Mouse (Mus musculus) liver, embryonic 12.5 days (tissue): ENCODE results near the gene Nfyc. TPM values are rescaled to one million over a fixed set of nuclear protein-coding genes. Genes with fewer than 3 reads are reported as not detected.

Experiments used
- ATAC-seq: fragments of 200-750 bp; cut with Nextera tagmentation; 2 replicates; pipeline ENCODE4 v1.8.0; 2017; ENCODE audit warnings: moderate number of reproducible peaks, mild to moderate bottlenecking, moderate library complexity
- H3K27ac ChIP-seq: fragments of 300-500 bp; sonication (generic); 2 replicates; pipeline ENCODE4 v1.5.1; 2016; ENCODE audit warnings: mild to moderate bottlenecking
- H3K27me3 ChIP-seq: fragments of 300-500 bp; sonication (generic); replicated peaks from 2 replicates; pipeline ENCODE4 v1.6.1; 2016; ENCODE audit warnings: mild to moderate bottlenecking, moderate library complexity
- H3K36me3 ChIP-seq: fragments of 300-500 bp; sonication (generic); 2 replicates; pipeline ENCODE4 v1.6.1; 2016; ENCODE audit warnings: mild to moderate bottlenecking, moderate library complexity
- H3K4me1 ChIP-seq: fragments of 300-500 bp; sonication (generic); 2 replicates; pipeline ENCODE4 v1.6.1; 2016
- H3K4me2 ChIP-seq: fragments of 300-500 bp; sonication (generic); 2 replicates; pipeline ENCODE4 v1.6.1; 2016; ENCODE audit warnings: mild to moderate bottlenecking, moderate library complexity
- H3K4me3 ChIP-seq: fragments of 300-500 bp; sonication (generic); 2 replicates; pipeline ENCODE4 v1.5.1; 2016; ENCODE audit warnings: mild to moderate bottlenecking, moderate library complexity
- H3K9ac ChIP-seq: fragments of 300-500 bp; sonication (generic); 2 replicates; pipeline ENCODE4 v1.6.1; 2016; ENCODE audit warnings: mild to moderate bottlenecking, moderate library complexity
- H3K9me3 ChIP-seq: fragments of 300-500 bp; sonication (generic); replicated peaks from 2 replicates; pipeline ENCODE4 v1.6.1; 2016; ENCODE audit warnings: mild to moderate bottlenecking, moderate library complexity
- WGBS: fragments of 180-500 bp; shearing (Covaris S2); methylation state at CpG from one replicate; pipeline ENCODE4 v1.1.7; 2016; ENCODE audit not compliant: insufficient replicate concordance; 5-methylcytosine and 5-hydroxymethylcytosine counted together
- polyA plus RNA-seq: library from polyadenylated mRNA; unstranded; fragments of >200 nt; fragmentation: Nextera tagmentation; extraction: Ambion mirVana; gene quantifications from 2 replicates; pipeline ENCODE4 v1.2.1, GENCODE M21; 2016

The Nfyc gene
- polyA plus RNA-seq, 1 experiment from 2014 or later: 64.2 TPM

- H3K4me1 ChIP-seq: peaks cover 18% of the 10 kb centered on the region
- no peak overlapping the region for H3K4me2 ChIP-seq
- no peak for ATAC-seq
- H3K36me3 ChIP-seq: no peaks in the 10 kb centered on the region
- no peaks in the 10 kb centered on the region for H3K9me3 ChIP-seq
- H3K4me3 ChIP-seq: no peak overlapping the region
- peaks cover 95% of the 10 kb centered on the region for H3K27me3 ChIP-seq
- no peak overlapping the region for H3K9ac ChIP-seq
- no peak overlapping the region for H3K27ac ChIP-seq
- WGBS: 51% methylated on average over 11 of the region's 11 CpGs
Measured at GRCm38 (mm10) chr4:120727842-120728241, 103.5 kb downstream of the Nfyc start.

GRCm38 (mm10) chr4:120726174-120726573, 105.2 kb downstream of the Nfyc start:
- H3K4me3 ChIP-seq: no peak overlapping the region
- H3K4me1 ChIP-seq: peaks cover 12% of the 10 kb centered on the region
- H3K9me3 ChIP-seq: no peaks in the 10 kb centered on the region
- H3K4me2 ChIP-seq: no peak overlapping the region
- 58% methylated on average over 4 of the region's 4 CpGs for WGBS
- no peak for ATAC-seq
- H3K27ac ChIP-seq: no peak overlapping the region
- H3K36me3 ChIP-seq: no peaks in the 10 kb centered on the region
- peaks cover 90% of the 10 kb centered on the region for H3K27me3 ChIP-seq
- no peak overlapping the region for H3K9ac ChIP-seq

GRCm38 (mm10) chr4:120725516-120726090, 105.8 kb downstream of the Nfyc start:
- no peak overlapping the region for H3K27ac ChIP-seq
- no peaks in the 10 kb centered on the region for H3K9me3 ChIP-seq
- ATAC-seq: no peak
- H3K4me1 ChIP-seq: peaks cover 6% of the 10 kb centered on the region
- H3K9ac ChIP-seq: no peak overlapping the region
- WGBS: 38% methylated on average over 5 of the region's 5 CpGs
- H3K27me3 ChIP-seq: peaks cover 91% of the 10 kb centered on the region
- H3K4me2 ChIP-seq: no peak overlapping the region
- no peaks in the 10 kb centered on the region for H3K36me3 ChIP-seq
- no peak overlapping the region for H3K4me3 ChIP-seq

GRCm38 (mm10) chr4:120721574-120721973, 109.8 kb downstream of the Nfyc start:
- no peaks in the 10 kb centered on the region for H3K36me3 ChIP-seq
- H3K27me3 ChIP-seq: peaks cover 86% of the 10 kb centered on the region
- H3K27ac ChIP-seq: no peak overlapping the region
- no peak for ATAC-seq
- 51% methylated on average over 2 of the region's 2 CpGs for WGBS
- no peaks in the 10 kb centered on the region for H3K9me3 ChIP-seq
- no peak overlapping the region for H3K4me2 ChIP-seq
- no peak overlapping the region for H3K9ac ChIP-seq
- H3K4me3 ChIP-seq: no peak overlapping the region
- H3K4me1 ChIP-seq: peaks cover 3% of the 10 kb centered on the region

- Histone ChIP-seq H3K27ac (no peak overlapping the region), H3K4me2 (no peak overlapping the region), H3K9ac (no peak overlapping the region), H3K4me1 (peaks cover 17% of the 10 kb centered on the region), H3K9me3 (no peaks in the 10 kb centered on the region), H3K4me3 (no peak overlapping the region), H3K27me3 (peaks cover 89% of the 10 kb centered on the region), H3K36me3 (no peaks in the 10 kb centered on the region)
- no peak for ATAC-seq
- 28% methylated on average over 5 of the region's 5 CpGs for WGBS
Measured at GRCm38 (mm10) chr4:120719152-120719551, 112.2 kb downstream of the Nfyc start.

GRCm38 (mm10) chr4:120717591-120717990, 113.8 kb downstream of the Nfyc start:
- no peak overlapping the region for H3K4me2 ChIP-seq
- H3K4me1 ChIP-seq: peaks cover 22% of the 10 kb centered on the region
- no peaks in the 10 kb centered on the region for H3K36me3 ChIP-seq
- H3K27me3 ChIP-seq: peaks cover 89% of the 10 kb centered on the region
- H3K9ac ChIP-seq: no peak overlapping the region
- H3K4me3 ChIP-seq: no peak overlapping the region
- H3K9me3 ChIP-seq: no peaks in the 10 kb centered on the region
- ATAC-seq: no peak
- H3K27ac ChIP-seq: no peak overlapping the region
- WGBS: 61% methylated on average over 8 of the region's 8 CpGs

GRCm38 (mm10) chr4:120716765-120717164, 114.6 kb downstream of the Nfyc start:
- H3K4me3 ChIP-seq: peak overlapping the region; percentile 44
- no peak for ATAC-seq
- no peak overlapping the region for H3K9ac ChIP-seq
- H3K27me3 ChIP-seq: peaks cover 94% of the 10 kb centered on the region
- WGBS: 21% methylated on average over 12 of the region's 12 CpGs
- H3K36me3 ChIP-seq: no peaks in the 10 kb centered on the region
- H3K27ac ChIP-seq: no peak overlapping the region
- peak overlapping the region; percentile 70 for H3K4me2 ChIP-seq
- no peaks in the 10 kb centered on the region for H3K9me3 ChIP-seq
- H3K4me1 ChIP-seq: peaks cover 22% of the 10 kb centered on the region

GRCm38 (mm10) chr4:120716141-120716571, 115.2 kb downstream of the Nfyc start:
- Histone ChIP-seq H3K4me3 (peak overlapping the region; percentile 44), H3K4me1 (peaks cover 22% of the 10 kb centered on the region), H3K9me3 (no peaks in the 10 kb centered on the region), H3K27me3 (peaks cover 94% of the 10 kb centered on the region), H3K4me2 (peak overlapping the region; percentile 70), H3K9ac (no peak overlapping the region), H3K27ac (no peak overlapping the region), H3K36me3 (no peaks in the 10 kb centered on the region)
- ATAC-seq: peak; percentile 80
- 4% methylated on average over 12 of the region's 12 CpGs for WGBS

GRCm38 (mm10) chr4:120713856-120714497, 117.4 kb downstream of the Nfyc start:
- Histone ChIP-seq H3K9ac (no peak overlapping the region), H3K27ac (no peak overlapping the region), H3K4me2 (no peak overlapping the region), H3K4me3 (no peak overlapping the region), H3K9me3 (no peaks in the 10 kb centered on the region), H3K4me1 (peaks cover 22% of the 10 kb centered on the region), H3K27me3 (peaks cover 100% of the 10 kb centered on the region), H3K36me3 (no peaks in the 10 kb centered on the region)
- peak; percentile 58 for ATAC-seq
- WGBS: 53% methylated on average over 6 of the region's 6 CpGs

- 86% methylated on average over 6 of the region's 6 CpGs for WGBS
- no peak for ATAC-seq
- no peaks in the 10 kb centered on the region for H3K36me3 ChIP-seq
- no peak overlapping the region for H3K9ac ChIP-seq
- H3K27me3 ChIP-seq: peaks cover 100% of the 10 kb centered on the region
- no peak overlapping the region for H3K27ac ChIP-seq
- no peak overlapping the region for H3K4me3 ChIP-seq
- H3K4me1 ChIP-seq: peaks cover 22% of the 10 kb centered on the region
- H3K4me2 ChIP-seq: no peak overlapping the region
- H3K9me3 ChIP-seq: no peaks in the 10 kb centered on the region
Measured at GRCm38 (mm10) chr4:120713021-120713420, 118.4 kb downstream of the Nfyc start.

GRCm38 (mm10) chr4:120712236-120712635, 119.1 kb downstream of the Nfyc start:
- 76% methylated on average over 12 of the region's 12 CpGs for WGBS
- Histone ChIP-seq H3K9ac (no peak overlapping the region), H3K4me3 (no peak overlapping the region), H3K27me3 (peaks cover 96% of the 10 kb centered on the region), H3K27ac (no peak overlapping the region), H3K9me3 (no peaks in the 10 kb centered on the region), H3K36me3 (no peaks in the 10 kb centered on the region), H3K4me2 (no peak overlapping the region), H3K4me1 (peaks cover 22% of the 10 kb centered on the region)
- ATAC-seq: no peak
